Mouse (Mus musculus) MEL (cell line): ENCODE results near the gene Lamb1. TPM values are rescaled to one million over a fixed set of nuclear protein-coding genes. Genes with fewer than 3 reads are reported as not detected.

ENCODE experiments used
- DNase-seq: peaks from one replicate; pipeline ENCODE4 v3.0.0; 2011; ENCODE audit warnings: low read depth, low spot score
- H3K27ac ChIP-seq: 2 replicates; pipeline ENCODE4 v1.5.1; 2012; ENCODE audit warnings: low read depth, mild to moderate bottlenecking, control low read depth, low read length, moderate library complexity; ENCODE audit not compliant: control insufficient read depth
- H3K27me3 ChIP-seq, 2 experiments: fragments of 150-350 bp in 1 of 2; sonication (generic) in 1 of 2; 2 replicates each; pipeline ENCODE4 v1.6.1; 2012; ENCODE audit warnings: low read length in 2 of 2, mild to moderate bottlenecking in 2 of 2, improper control_type of control experiment in 1 of 2, moderate library complexity in 1 of 2; ENCODE audit not compliant: insufficient read depth in 2 of 2, control insufficient read depth in 1 of 2
- H3K36me3 ChIP-seq, 2 experiments: 2 replicates each; pipeline ENCODE4 v1.6.1; 2012 to 2014; ENCODE audit warnings: low read length in 2 of 2, improper control_type of control experiment in 1 of 2, inconsistent platforms in 1 of 2, mild to moderate bottlenecking in 1 of 2; ENCODE audit not compliant: insufficient read depth in 2 of 2, control insufficient read depth in 1 of 2
- H3K4me1 ChIP-seq, 2 experiments: fragments of 150-350 bp in 1 of 2; sonication (generic) in 1 of 2; 2 replicates each; pipeline ENCODE4 v1.6.1; 2012; ENCODE audit warnings: low read length in 2 of 2, improper control_type of control experiment in 1 of 2, mild to moderate bottlenecking in 1 of 2; ENCODE audit not compliant: insufficient read depth in 2 of 2, control insufficient read depth in 1 of 2
- H3K4me3 ChIP-seq, 2 experiments: fragments of 150-350 bp in 1 of 2; sonication (generic) in 1 of 2; 2 replicates each; pipeline ENCODE4 v1.5.1; 2012; ENCODE audit warnings: low read depth in 2 of 2, low read length in 2 of 2, mild to moderate bottlenecking in 2 of 2, moderate library complexity in 2 of 2, control low read depth in 1 of 2, improper control_type of control experiment in 1 of 2; ENCODE audit not compliant: control insufficient read depth in 1 of 2, insufficient read depth in 1 of 2
- H3K79me2 ChIP-seq: 2 replicates; pipeline ENCODE4 v1.6.1; 2012; ENCODE audit warnings: mild to moderate bottlenecking, low read length, moderate library complexity; ENCODE audit not compliant: control insufficient read depth, poor library complexity, insufficient read depth
- H3K9ac ChIP-seq: 2 replicates; pipeline ENCODE4 v1.6.1; 2012; ENCODE audit warnings: low read depth, mild to moderate bottlenecking, control low read depth, low read length, moderate library complexity; ENCODE audit not compliant: control insufficient read depth, poor library complexity, severe bottlenecking
- H3K9me3 ChIP-seq: fragments of 150-350 bp; sonication (generic); replicated peaks from 2 replicates; pipeline ENCODE4 v1.6.1; 2012; ENCODE audit warnings: mild to moderate bottlenecking, low read length, improper control_type of control experiment, moderate library complexity; ENCODE audit not compliant: insufficient read depth
- BHLHE40 ChIP-seq: IDR thresholded peaks from 2 replicates; pipeline ENCODE4 v1.6.1; 2012; ENCODE audit warnings: low read depth, mild to moderate bottlenecking, inconsistent platforms, low read length, improper control_type of control experiment, borderline replicate concordance
- CTCF ChIP-seq, 3 experiments: IDR thresholded peaks in 2 of 3; conservative IDR thresholded peaks in 1 of 3; 2 replicates each; pipeline ENCODE4 v1.5.1; 2011 to 2012; ENCODE audit warnings: low read length in 3 of 3, low read depth in 2 of 3, mild to moderate bottlenecking in 2 of 3, improper control_type of control experiment in 1 of 3, inconsistent platforms in 1 of 3, mixed read lengths in 1 of 3, moderate library complexity in 1 of 3; ENCODE audit not compliant: control insufficient read depth in 1 of 3, insufficient read depth in 1 of 3, poor library complexity in 1 of 3, severe bottlenecking in 1 of 3
- E2F4 ChIP-seq: IDR thresholded peaks from 2 replicates; pipeline ENCODE4 v1.6.1; 2011; ENCODE audit warnings: low read depth, low read length, improper control_type of control experiment, borderline replicate concordance
- ELF1 ChIP-seq: IDR thresholded peaks from 2 replicates; pipeline ENCODE4 v1.6.1; 2014; ENCODE audit warnings: low read depth, mild to moderate bottlenecking, inconsistent platforms, low read length, improper control_type of control experiment, moderate library complexity
- GABPA ChIP-seq: IDR thresholded peaks from 2 replicates; pipeline ENCODE4 v1.6.1; 2012; ENCODE audit warnings: low read depth, mild to moderate bottlenecking, inconsistent platforms, low read length, improper control_type of control experiment, moderate library complexity
- HCFC1 ChIP-seq: IDR thresholded peaks from 2 replicates; pipeline ENCODE4 v1.6.1; 2012; ENCODE audit warnings: low read depth, mild to moderate bottlenecking, inconsistent platforms, low read length, improper control_type of control experiment, moderate library complexity
- KAT2A ChIP-seq: conservative IDR thresholded peaks from 2 replicates; pipeline ENCODE4 v1.6.1; 2012; ENCODE audit warnings: low read depth, low read length, improper control_type of control experiment, inconsistent platforms
- MAFK ChIP-seq: IDR thresholded peaks from 2 replicates; pipeline ENCODE4 v1.6.1; 2011; ENCODE audit warnings: low read depth, mild to moderate bottlenecking, low read length, improper control_type of control experiment, borderline replicate concordance
- MAX ChIP-seq: IDR thresholded peaks from 2 replicates; pipeline ENCODE4 v1.6.1; 2011; ENCODE audit warnings: low read length, improper control_type of control experiment
- MYB ChIP-seq: IDR thresholded peaks from 2 replicates; pipeline ENCODE4 v1.6.1; 2011; ENCODE audit warnings: mild to moderate bottlenecking, low read depth, low read length, improper control_type of control experiment
- MYC ChIP-seq: IDR thresholded peaks from 2 replicates; pipeline ENCODE4 v1.6.1; 2011; ENCODE audit warnings: low read depth, mild to moderate bottlenecking, low read length, improper control_type of control experiment, moderate library complexity
- NELFE ChIP-seq: IDR thresholded peaks from 2 replicates; pipeline ENCODE4 v1.6.1; 2011; ENCODE audit warnings: low read depth, low read length, improper control_type of control experiment
- NRF1 ChIP-seq: IDR thresholded peaks from 2 replicates; pipeline ENCODE4 v1.6.1; 2014; ENCODE audit warnings: low read depth, mild to moderate bottlenecking, inconsistent platforms, low read length, improper control_type of control experiment, moderate library complexity; ENCODE audit not compliant: poor library complexity, insufficient read depth, severe bottlenecking
- POLR2AphosphoS2 ChIP-seq: IDR thresholded peaks from 2 replicates; pipeline ENCODE4 v1.6.1; 2011; ENCODE audit warnings: low read length, improper control_type of control experiment
- POLR2AphosphoS5 ChIP-seq: IDR thresholded peaks from 2 replicates; pipeline ENCODE4 v1.6.1; 2012; ENCODE audit warnings: low read depth, borderline replicate concordance, mild to moderate bottlenecking, inconsistent platforms, low read length, moderate library complexity, mixed read lengths
- RCOR1 ChIP-seq: IDR thresholded peaks from 2 replicates; pipeline ENCODE4 v1.6.1; 2012; ENCODE audit warnings: low read depth, mild to moderate bottlenecking, inconsistent platforms, low read length, improper control_type of control experiment
- TAL1 ChIP-seq: IDR thresholded peaks from 2 replicates; pipeline ENCODE4 v1.6.1; 2012; ENCODE audit warnings: mild to moderate bottlenecking, inconsistent platforms, low read length, moderate library complexity, mixed read lengths
- ZC3H11A ChIP-seq: IDR thresholded peaks from 2 replicates; pipeline ENCODE4 v1.6.1; 2012; ENCODE audit warnings: low read depth, mild to moderate bottlenecking, inconsistent platforms, low read length, improper control_type of control experiment
- ZMIZ1 ChIP-seq: IDR thresholded peaks from 2 replicates; pipeline ENCODE4 v1.6.1; 2012; ENCODE audit warnings: low read depth, mild to moderate bottlenecking, inconsistent platforms, low read length, improper control_type of control experiment, moderate library complexity
- ZNF384 ChIP-seq: IDR thresholded peaks from 2 replicates; pipeline ENCODE4 v1.6.1; 2012; ENCODE audit warnings: low read depth, mild to moderate bottlenecking, inconsistent platforms, low read length, improper control_type of control experiment
- polyA plus RNA-seq, 2 experiments: library from polyadenylated mRNA; stranded (reverse) in 1 of 2; unstranded in 1 of 2; fragments of >175 nt in 1 of 2; fragments of >200 nt in 1 of 2; gene quantifications; 2 replicates each; pipeline versions ENCODE4 v1.2.1 to v1.2.4; 2012; ENCODE audit warnings: low replicate concordance in 2 of 2, low read depth in 1 of 2; ENCODE audit not compliant: insufficient read length in 2 of 2, insufficient read depth in 1 of 2, missing spikeins in 1 of 2
- total RNA-seq: library from RNA; depleted of rRNA; stranded (reverse); fragments of 300-350 nt; gene quantifications from 2 replicates; pipeline ENCODE4 v1.2.3, GENCODE M21; 2012

Lamb1 gene
- total and polyA plus RNA-seq, 3 experiments, result 0.03 TPM; not detected in 2

GRCm38 (mm10) chr12:31248681-31249080 lies 16.4 kb upstream of the Lamb1 start:
- no peak for TF ChIP-seq MAFK
- no peak for TF ChIP-seq ZNF384
- TF ChIP-seq POLR2AphosphoS5, result no peak
- no peak for TF ChIP-seq NELFE
- no peak for TF ChIP-seq ZMIZ1
- no peak for TF ChIP-seq ELF1
- H3K27ac ChIP-seq, result no peak overlapping the region
- H3K9me3 ChIP-seq, result no peaks in the 10 kb centered on the region
- no peaks in the 10 kb centered on the region for H3K36me3 ChIP-seq
- no peaks in the 10 kb centered on the region for H3K79me2 ChIP-seq
- H3K4me3 ChIP-seq, result no peak overlapping the region
- H3K4me1 ChIP-seq, result no peaks in the 10 kb centered on the region
- H3K9ac ChIP-seq, result no peak overlapping the region
- 0 out of 4 replicates have a peak, but pooled peaks cover 0 to 2% of the 10 kb centered on the region in 2 experiments for H3K27me3 ChIP-seq
- DNase-seq, result no peak

GRCm38 (mm10) chr12:31252259-31252658 lies 12.8 kb upstream of the Lamb1 start:
- no peak overlapping the region for H3K4me3 ChIP-seq
- no peak overlapping the region for H3K9ac ChIP-seq
- no peaks in the 10 kb centered on the region for H3K9me3 ChIP-seq
- no peaks in the 10 kb centered on the region for H3K36me3 ChIP-seq
- H3K27ac ChIP-seq, result no peak overlapping the region
- 0 out of 4 replicates have a peak, but pooled peaks cover 0 to 2% of the 10 kb centered on the region in 2 experiments for H3K27me3 ChIP-seq
- TF ChIP-seq MYB, result no peak
- TF ChIP-seq BHLHE40, result no peak
- TF ChIP-seq RCOR1, result no peak
- no peak for TF ChIP-seq MAX
- TF ChIP-seq HCFC1, result no peak
- TF ChIP-seq NRF1, result no peak
- no peak for TF ChIP-seq ZC3H11A
- TF ChIP-seq E2F4, result no peak
- TF ChIP-seq POLR2AphosphoS5, result no peak
- no peak for TF ChIP-seq GABPA
- TF ChIP-seq KAT2A, result no peak
- TF ChIP-seq MYC, result no peak
- TF ChIP-seq POLR2AphosphoS2, result no peak
- no peak for TF ChIP-seq ELF1
- no peak for TF ChIP-seq CTCF (IDR thresholded peaks at IDR 0.05 in 2 of 3, conservative IDR thresholded peaks at IDR 0.05 in 1 of 3; ENCODE audit: control insufficient read depth in 1 of 3, insufficient read depth in 1 of 3, low read depth in 2 of 3, low read length in 3 of 3, poor library complexity in 1 of 3, severe bottlenecking in 1 of 3)
- no peak for TF ChIP-seq ZMIZ1
- TF ChIP-seq TAL1, result no peak
- H3K4me1 ChIP-seq, result no peaks in the 10 kb centered on the region
- DNase-seq, result no peak
- H3K79me2 ChIP-seq, result no peaks in the 10 kb centered on the region
